Mouse (Mus musculus) CD8-positive naive resting alpha-beta T cell, adult 2 months (primary cell): Measurements from ENCODE around the gene Cpsf3.

Experiments used
- DNase-seq, 2 experiments: peaks; one replicate each; pipeline ENCODE4 v3.0.0; 2022; ENCODE audit warnings: low read depth in 2 of 2, low spot score in 2 of 2

The Cpsf3 gene

GRCm38 (mm10) chr12:21331711-21332110 is 46.5 kb downstream of the Cpsf3 start:
- no peak for DNase-seq

GRCm38 (mm10) chr12:21333021-21333420 is 47.8 kb downstream of the Cpsf3 start:
- no peak for DNase-seq

- no peak for DNase-seq
Measured at GRCm38 (mm10) chr12:21333766-21334165, 48.6 kb downstream of the Cpsf3 start.

GRCm38 (mm10) chr12:21335869-21336268 is 50.7 kb downstream of the Cpsf3 start:
- peak in 1 of 2 experiments; percentile 14 for DNase-seq

GRCm38 (mm10) chr12:21337171-21337570 is 52.0 kb downstream of the Cpsf3 start:
- no peak for DNase-seq

- no peak for DNase-seq
Measured at GRCm38 (mm10) chr12:21340674-21341073, 55.5 kb downstream of the Cpsf3 start.

GRCm38 (mm10) chr12:21346972-21347371 is 61.8 kb downstream of the Cpsf3 start:
- no peak for DNase-seq

GRCm38 (mm10) chr12:21350113-21350876 is 65.1 kb downstream of the Cpsf3 start:
- DNase-seq = no peak

- DNase-seq = no peak
Measured at GRCm38 (mm10) chr12:21353681-21354080, 68.5 kb downstream of the Cpsf3 start.

GRCm38 (mm10) chr12:21362686-21363085 is 77.5 kb downstream of the Cpsf3 start:
- no peak for DNase-seq

- no peak for DNase-seq
Measured at GRCm38 (mm10) chr12:21363195-21363594, 78.0 kb downstream of the Cpsf3 start.
